Mouse (Mus musculus): ENCODE measurements around the gene Igsf3. TPM values are rescaled to one million over a fixed set of nuclear protein-coding genes. Genes with fewer than 3 reads are reported as not detected.
A peak's percentile ranks its signal among the peaks of the same experiment; 100 is the strongest.

Igsf3 gene
- polyA plus RNA-seq, 1 experiment from 2014 or later: 27.6 TPM

DNA sequence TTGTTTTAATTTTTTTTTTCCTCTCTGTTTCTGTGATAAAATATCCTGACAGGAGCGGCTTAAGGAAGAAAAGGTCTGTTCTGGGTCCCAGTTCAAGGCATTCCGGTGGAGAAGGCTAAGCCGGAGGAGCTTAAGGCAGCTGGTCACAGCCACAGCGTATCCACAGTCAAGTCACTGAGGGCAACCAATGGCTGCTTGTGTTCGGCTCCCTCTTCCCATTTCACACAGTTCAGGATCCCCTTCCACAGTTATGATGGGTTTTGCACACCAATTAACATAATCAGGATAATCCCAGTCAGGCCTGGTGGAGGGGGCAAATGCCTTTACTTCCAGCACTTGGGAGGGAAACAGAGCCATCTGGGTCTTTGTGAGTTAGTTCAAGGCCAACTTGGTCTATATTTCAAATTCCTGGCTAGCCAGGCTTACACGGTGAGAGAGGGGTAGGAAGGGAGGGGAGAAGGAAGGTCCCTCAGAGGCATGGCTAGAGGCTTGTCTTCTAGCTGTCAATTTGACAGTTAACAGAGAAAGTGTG, 11.7 kb upstream of the Igsf3 start:
- H3K27ac ChIP-seq (ENCODE audit: low read depth, low read length): no peak overlapping the region
- H3K36me3 ChIP-seq (ENCODE audit: control insufficient read depth, insufficient read depth, low read length): no peaks in the 10 kb centered on the region
- H3K9ac ChIP-seq (ENCODE audit: low read depth, low read length): no peak overlapping the region
- WGBS: 65% methylated on average over 6 of the region's 6 CpGs
- no peak for DNase-seq (ENCODE audit: low spot score)
- no peak overlapping the region for H3K4me2 ChIP-seq (replicated peaks; ENCODE audit: low read depth, low read length)
- H3K4me3 ChIP-seq (ENCODE audit: low read depth, low read length): no peak overlapping the region
- H3K4me1 ChIP-seq (replicated peaks; ENCODE audit: control insufficient read depth, insufficient read depth, low read length): no peaks in the 10 kb centered on the region
- ATAC-seq (ENCODE audit: low FRiP score): no peak
- H3K27me3 ChIP-seq (ENCODE audit: control insufficient read depth, insufficient read depth, low read length): no peaks in the 10 kb centered on the region
- H3K9me3 ChIP-seq (ENCODE audit: control insufficient read depth, low read length): no peaks in the 10 kb centered on the region

- H3K27ac ChIP-seq (ENCODE audit: low read depth, low read length): no peak overlapping the region
- no peaks in the 10 kb centered on the region for H3K4me1 ChIP-seq (replicated peaks; ENCODE audit: control insufficient read depth, insufficient read depth, low read length)
- peak; percentile 49; the same call in 1 of the 2 replicates for ATAC-seq (ENCODE audit: low FRiP score)
- H3K27me3 ChIP-seq (ENCODE audit: control insufficient read depth, insufficient read depth, low read length): no peaks in the 10 kb centered on the region
- no peak overlapping the region for H3K9ac ChIP-seq (ENCODE audit: low read depth, low read length)
- no peak overlapping the region for H3K4me3 ChIP-seq (ENCODE audit: low read depth, low read length)
- H3K36me3 ChIP-seq (ENCODE audit: control insufficient read depth, insufficient read depth, low read length): no peaks in the 10 kb centered on the region
- no peak overlapping the region for H3K4me2 ChIP-seq (replicated peaks; ENCODE audit: low read depth, low read length)
- no peaks in the 10 kb centered on the region for H3K9me3 ChIP-seq (ENCODE audit: control insufficient read depth, low read length)
- WGBS: 48% methylated on average over 9 of the region's 9 CpGs
- no peak for DNase-seq (ENCODE audit: low spot score)
Observed at GRCm38 (mm10) chr3:101365911-101366310, 11.0 kb upstream of the Igsf3 start.

DNA sequence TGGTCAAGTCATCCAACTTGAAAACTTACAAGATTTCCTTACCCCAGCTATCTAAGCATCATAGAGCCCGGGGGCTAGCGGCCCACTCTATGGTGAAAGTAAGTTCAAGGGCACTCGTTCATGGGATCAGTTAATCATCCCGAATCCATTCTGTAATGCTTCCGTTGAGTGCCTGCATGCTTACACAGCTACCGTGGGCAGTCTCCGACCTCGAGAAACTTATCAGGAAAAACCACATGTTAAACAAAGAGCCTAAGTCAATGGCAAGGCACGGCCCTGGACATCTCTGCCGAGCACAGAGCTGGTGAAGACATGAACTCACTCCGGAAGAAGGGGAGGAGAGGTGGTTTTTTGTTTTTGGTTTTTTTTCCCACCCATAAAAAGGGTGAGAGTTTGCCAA, 9.5 kb upstream of the Igsf3 start:
- ATAC-seq (ENCODE audit: low FRiP score): no peak
- Histone ChIP-seq H3K27ac (ENCODE audit: low read depth, low read length) (no peak overlapping the region), H3K27me3 (ENCODE audit: control insufficient read depth, insufficient read depth, low read length) (no peaks in the 10 kb centered on the region), H3K9me3 (ENCODE audit: control insufficient read depth, low read length) (no peaks in the 10 kb centered on the region), H3K4me3 (ENCODE audit: low read depth, low read length) (no peak overlapping the region), H3K9ac (ENCODE audit: low read depth, low read length) (no peak overlapping the region), H3K4me1 (replicated peaks; ENCODE audit: control insufficient read depth, insufficient read depth, low read length) (no peaks in the 10 kb centered on the region), H3K4me2 (replicated peaks; ENCODE audit: low read depth, low read length) (no peak overlapping the region), H3K36me3 (ENCODE audit: control insufficient read depth, insufficient read depth, low read length) (no peaks in the 10 kb centered on the region)
- 83% methylated on average over 11 of the region's 11 CpGs for WGBS
- no peak for DNase-seq (ENCODE audit: low spot score)

DNA sequence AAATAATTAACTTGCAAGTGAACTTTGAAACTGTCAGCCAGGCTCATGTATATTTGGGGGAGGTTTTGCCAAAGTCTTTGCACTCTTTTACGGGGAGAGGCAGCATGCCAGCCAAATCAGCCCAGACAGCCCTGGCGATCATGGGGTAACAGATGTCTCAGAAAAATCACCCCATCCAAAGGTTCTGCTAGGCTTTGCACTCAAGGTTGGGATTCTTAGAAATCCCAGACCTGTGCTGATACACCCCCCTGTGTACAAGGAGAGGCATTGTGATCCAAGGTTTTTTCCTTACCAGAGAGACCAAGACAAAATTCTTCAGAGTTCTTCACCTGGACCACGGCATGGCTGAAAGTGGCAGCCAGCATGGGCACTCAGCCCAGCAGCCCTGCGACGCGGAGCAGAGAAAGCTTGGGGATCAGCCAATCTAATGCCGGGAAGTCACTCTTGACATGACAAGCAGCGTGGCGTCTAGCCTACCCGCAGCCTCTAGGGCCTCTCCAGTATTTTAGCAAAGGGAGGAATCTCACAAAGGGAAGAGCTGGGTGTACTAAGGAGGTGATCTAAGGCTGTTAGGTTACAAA, 7.5 kb upstream of the Igsf3 start:
- WGBS: 59% methylated on average over 10 of the region's 10 CpGs
- Histone ChIP-seq H3K27ac (ENCODE audit: low read depth, low read length) (no peak overlapping the region), H3K4me2 (replicated peaks; ENCODE audit: low read depth, low read length) (no peak overlapping the region), H3K9me3 (ENCODE audit: control insufficient read depth, low read length) (no peaks in the 10 kb centered on the region), H3K9ac (ENCODE audit: low read depth, low read length) (no peak overlapping the region), H3K4me3 (ENCODE audit: low read depth, low read length) (no peak overlapping the region), H3K36me3 (ENCODE audit: control insufficient read depth, insufficient read depth, low read length) (no peaks in the 10 kb centered on the region), H3K27me3 (ENCODE audit: control insufficient read depth, insufficient read depth, low read length) (no peaks in the 10 kb centered on the region), H3K4me1 (replicated peaks; ENCODE audit: control insufficient read depth, insufficient read depth, low read length) (no peaks in the 10 kb centered on the region)
- DNase-seq (ENCODE audit: low spot score) (no peak), ATAC-seq (ENCODE audit: low FRiP score) (no peak)

DNA sequence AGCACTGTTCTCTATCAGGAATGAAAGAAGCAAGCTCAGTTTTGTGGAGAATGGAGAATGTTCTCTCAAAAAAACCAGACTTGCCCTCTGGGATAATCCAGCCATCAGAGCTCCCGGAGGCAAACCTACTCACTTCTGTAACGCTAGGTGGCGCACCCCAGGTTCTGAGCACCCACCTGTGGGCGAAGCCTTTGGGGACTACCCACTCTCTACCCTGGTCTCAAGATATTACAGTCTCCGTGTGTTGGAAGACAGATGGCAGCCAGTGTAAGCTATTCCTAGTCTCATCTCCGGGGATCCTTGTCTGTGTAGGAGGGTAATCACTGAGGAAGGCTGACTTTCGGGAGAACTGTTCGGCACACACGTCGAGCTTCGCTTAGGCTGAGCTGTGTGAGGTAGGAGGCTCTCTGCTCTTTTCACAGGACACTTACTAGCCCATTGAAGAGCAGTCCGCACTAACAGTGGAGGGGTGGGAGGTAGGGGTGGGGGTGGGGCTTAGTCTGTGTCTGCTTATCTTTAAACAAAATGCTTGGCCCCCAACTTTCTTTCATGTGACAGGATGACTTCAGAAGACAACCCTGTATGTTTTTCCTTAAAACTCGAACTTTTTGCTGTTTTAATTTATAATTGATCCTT, 4.4 kb upstream of the Igsf3 start:
- H3K9ac ChIP-seq (ENCODE audit: low read depth, low read length): no peak overlapping the region
- ATAC-seq (ENCODE audit: low FRiP score): no peak
- no peaks in the 10 kb centered on the region for H3K36me3 ChIP-seq (ENCODE audit: control insufficient read depth, insufficient read depth, low read length)
- H3K4me3 ChIP-seq (ENCODE audit: low read depth, low read length): no peak overlapping the region
- WGBS: 46% methylated on average over 13 of the region's 13 CpGs
- H3K4me1 ChIP-seq (replicated peaks; ENCODE audit: control insufficient read depth, insufficient read depth, low read length): no peaks in the 10 kb centered on the region
- peak; percentile 68 for DNase-seq (ENCODE audit: low spot score)
- H3K4me2 ChIP-seq (replicated peaks; ENCODE audit: low read depth, low read length): no peak overlapping the region
- H3K27ac ChIP-seq (ENCODE audit: low read depth, low read length): no peak overlapping the region
- no peaks in the 10 kb centered on the region for H3K9me3 ChIP-seq (ENCODE audit: control insufficient read depth, low read length)
- H3K27me3 ChIP-seq (ENCODE audit: control insufficient read depth, insufficient read depth, low read length): no peaks in the 10 kb centered on the region

- Histone ChIP-seq H3K9ac (ENCODE audit: low read depth, low read length) (peak overlapping the region; percentile 87), H3K4me2 (replicated peaks; ENCODE audit: low read depth, low read length) (peak overlapping the region; percentile 95), H3K27me3 (ENCODE audit: control insufficient read depth, insufficient read depth, low read length) (no peaks in the 10 kb centered on the region), H3K27ac (ENCODE audit: low read depth, low read length) (peak overlapping the region; percentile 43), H3K4me3 (ENCODE audit: low read depth, low read length) (peak overlapping the region; percentile 88), H3K9me3 (ENCODE audit: control insufficient read depth, low read length) (no peaks in the 10 kb centered on the region), H3K4me1 (replicated peaks; ENCODE audit: control insufficient read depth, insufficient read depth, low read length) (peaks cover 5% of the 10 kb centered on the region), H3K36me3 (ENCODE audit: control insufficient read depth, insufficient read depth, low read length) (no peaks in the 10 kb centered on the region)
- ATAC-seq (ENCODE audit: low FRiP score) (peak; percentile 31; the same call in 1 of the 2 replicates), DNase-seq (ENCODE audit: low spot score) (peak; percentile 54)
- under 1% methylated on average over 57 of the region's 62 CpGs for WGBS
Observed at GRCm38 (mm10) chr3:101377256-101378024, 557 bp downstream of the Igsf3 start.

DNA sequence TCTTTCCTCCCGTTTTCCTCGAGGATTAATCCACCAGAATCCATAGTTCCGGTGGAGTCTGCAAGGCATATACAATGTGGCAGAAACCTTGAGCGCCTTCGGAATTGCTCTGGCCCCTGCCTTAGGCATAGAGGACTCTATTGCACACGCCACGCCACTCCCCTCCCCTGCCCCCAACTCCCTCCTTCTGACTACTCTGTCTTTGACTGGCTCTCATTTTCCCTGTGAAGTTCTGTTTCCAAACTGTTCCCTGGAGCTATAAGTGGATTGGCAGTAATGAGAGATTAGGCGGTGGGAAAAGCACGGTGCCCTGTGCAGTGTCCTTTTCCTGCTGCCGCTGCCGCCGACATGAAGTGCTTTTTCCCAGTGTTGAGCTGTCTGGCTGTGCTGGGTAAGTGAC, 1.2 kb downstream of the Igsf3 start:
- ATAC-seq (ENCODE audit: low FRiP score) (no peak), DNase-seq (ENCODE audit: low spot score) (peak; percentile 63)
- peak overlapping the region; percentile 87 for H3K9ac ChIP-seq (ENCODE audit: low read depth, low read length)
- WGBS: under 1% methylated on average over 12 of the region's 12 CpGs
- peaks cover 5% of the 10 kb centered on the region for H3K4me1 ChIP-seq (replicated peaks; ENCODE audit: control insufficient read depth, insufficient read depth, low read length)
- H3K27me3 ChIP-seq (ENCODE audit: control insufficient read depth, insufficient read depth, low read length): no peaks in the 10 kb centered on the region
- H3K36me3 ChIP-seq (ENCODE audit: control insufficient read depth, insufficient read depth, low read length): no peaks in the 10 kb centered on the region
- no peak overlapping the region for H3K27ac ChIP-seq (ENCODE audit: low read depth, low read length)
- peak overlapping the region; percentile 95 for H3K4me2 ChIP-seq (replicated peaks; ENCODE audit: low read depth, low read length)
- H3K4me3 ChIP-seq (ENCODE audit: low read depth, low read length): peak overlapping the region; percentile 88
- no peaks in the 10 kb centered on the region for H3K9me3 ChIP-seq (ENCODE audit: control insufficient read depth, low read length)

GRCm38 (mm10) chr3:101379789-101380188, 2.9 kb downstream of the Igsf3 start:
- DNase-seq (ENCODE audit: low spot score) (no peak), ATAC-seq (ENCODE audit: low FRiP score) (no peak)
- no peaks in the 10 kb centered on the region for H3K27me3 ChIP-seq (ENCODE audit: control insufficient read depth, insufficient read depth, low read length)
- 21% methylated on average over 4 of the region's 4 CpGs for WGBS
- H3K9me3 ChIP-seq (ENCODE audit: control insufficient read depth, low read length): no peaks in the 10 kb centered on the region
- peak overlapping the region; percentile 29 for H3K4me2 ChIP-seq (replicated peaks; ENCODE audit: low read depth, low read length)
- peaks cover 5% of the 10 kb centered on the region for H3K4me1 ChIP-seq (replicated peaks; ENCODE audit: control insufficient read depth, insufficient read depth, low read length)
- no peak overlapping the region for H3K27ac ChIP-seq (ENCODE audit: low read depth, low read length)
- no peak overlapping the region for H3K9ac ChIP-seq (ENCODE audit: low read depth, low read length)
- H3K36me3 ChIP-seq (ENCODE audit: control insufficient read depth, insufficient read depth, low read length): no peaks in the 10 kb centered on the region
- no peak overlapping the region; the same call in 1 of the 2 replicates for H3K4me3 ChIP-seq (ENCODE audit: low read depth, low read length)

Measured in hindbrain, embryonic 11.5 days (tissue).